Mouse (Mus musculus): Measurements from ENCODE around the gene Large2. TPM values are rescaled to one million over a fixed set of nuclear protein-coding genes. Genes with fewer than 3 reads are reported as not detected.

Large2 gene
- polyA plus RNA-seq, 1 experiment from 2014 or later = 2.4 TPM

DNA sequence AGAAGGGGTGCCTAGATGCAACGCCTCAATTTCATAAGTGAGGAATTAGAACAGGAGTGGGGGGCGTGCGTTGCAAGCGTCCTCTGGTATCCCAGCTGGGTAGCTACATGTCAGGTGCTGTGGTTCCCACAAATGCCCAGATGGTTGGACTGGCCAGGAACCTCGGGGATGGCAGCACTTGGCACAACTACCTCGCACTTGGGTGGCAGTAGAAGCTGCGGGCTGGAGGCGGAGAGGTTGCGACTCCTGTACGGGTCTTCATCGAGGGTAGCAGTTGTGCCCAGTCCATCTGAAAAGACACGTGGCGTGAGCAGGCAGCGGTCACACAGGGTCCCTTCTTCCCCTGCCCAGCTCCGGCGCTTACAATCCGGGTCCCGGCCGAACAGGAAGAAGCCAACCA, 4.3 kb downstream of the Large2 start:
- Histone ChIP-seq H3K4me1 (replicated peaks; ENCODE audit: control insufficient read depth, insufficient read depth, low read length) (peaks cover 36% of the 10 kb centered on the region), H3K9ac (replicated peaks; ENCODE audit: low read depth, low read length) (peak overlapping the region; percentile 48), H3K4me2 (ENCODE audit: low read length) (peak overlapping the region; percentile 47), H3K27ac (ENCODE audit: low read length) (no peak overlapping the region), H3K9me3 (ENCODE audit: control insufficient read depth, low read length) (no peaks in the 10 kb centered on the region), H3K36me3 (ENCODE audit: control insufficient read depth, insufficient read depth) (no peaks in the 10 kb centered on the region; the same call in 1 of the 2 replicates), H3K27me3 (replicated peaks; ENCODE audit: control insufficient read depth, insufficient read depth, low read length) (peaks cover 15% of the 10 kb centered on the region), H3K4me3 (replicated peaks; ENCODE audit: low read length) (peak overlapping the region; percentile 25)
- no peak for ATAC-seq
- 11% methylated on average over 19 of the region's 19 CpGs for WGBS

DNA sequence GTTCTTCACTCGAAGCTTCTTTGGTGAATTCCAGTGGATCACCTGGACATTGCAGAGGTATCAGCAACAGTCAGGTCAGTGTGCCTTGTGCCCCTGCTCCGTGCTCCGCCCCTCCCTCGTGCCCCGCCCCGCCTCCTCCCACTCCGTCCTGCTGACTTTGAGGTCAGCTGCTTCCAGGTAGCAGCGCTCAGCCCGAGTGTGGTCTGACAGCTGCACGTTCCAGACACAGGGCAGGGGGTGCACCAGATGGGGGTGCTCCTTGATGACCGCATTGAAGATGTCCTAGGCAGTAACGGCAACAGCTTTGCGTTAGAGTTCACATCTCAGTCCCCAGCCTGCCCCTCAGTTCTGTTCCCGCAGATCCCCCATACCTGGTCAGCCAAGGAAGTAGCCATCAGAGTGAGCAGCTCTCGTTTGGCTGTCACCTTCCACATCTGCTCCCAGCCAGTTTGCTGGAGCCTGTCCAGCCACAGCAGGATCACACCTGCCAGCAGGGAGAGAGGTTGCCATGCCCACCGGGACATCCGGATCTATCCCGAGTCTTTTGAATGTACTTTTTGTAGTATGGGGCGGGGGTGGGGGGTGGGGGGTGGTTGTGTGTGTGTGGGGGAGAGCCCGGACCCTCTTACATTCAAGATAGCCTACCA, 7.2 kb downstream of the Large2 start:
- Histone ChIP-seq H3K4me2 (ENCODE audit: low read length) (no peak overlapping the region), H3K36me3 (ENCODE audit: control insufficient read depth, insufficient read depth) (peaks cover 8% of the 10 kb centered on the region; the same call in 1 of the 2 replicates), H3K9ac (replicated peaks; ENCODE audit: low read depth, low read length) (no peak overlapping the region), H3K27me3 (replicated peaks; ENCODE audit: control insufficient read depth, insufficient read depth, low read length) (peaks cover 15% of the 10 kb centered on the region), H3K4me1 (replicated peaks; ENCODE audit: control insufficient read depth, insufficient read depth, low read length) (peaks cover 23% of the 10 kb centered on the region), H3K27ac (ENCODE audit: low read length) (no peak overlapping the region), H3K4me3 (replicated peaks; ENCODE audit: low read length) (no peak overlapping the region), H3K9me3 (ENCODE audit: control insufficient read depth, low read length) (no peaks in the 10 kb centered on the region)
- WGBS = 46% methylated on average over 20 of the region's 20 CpGs
- no peak for ATAC-seq

DNA sequence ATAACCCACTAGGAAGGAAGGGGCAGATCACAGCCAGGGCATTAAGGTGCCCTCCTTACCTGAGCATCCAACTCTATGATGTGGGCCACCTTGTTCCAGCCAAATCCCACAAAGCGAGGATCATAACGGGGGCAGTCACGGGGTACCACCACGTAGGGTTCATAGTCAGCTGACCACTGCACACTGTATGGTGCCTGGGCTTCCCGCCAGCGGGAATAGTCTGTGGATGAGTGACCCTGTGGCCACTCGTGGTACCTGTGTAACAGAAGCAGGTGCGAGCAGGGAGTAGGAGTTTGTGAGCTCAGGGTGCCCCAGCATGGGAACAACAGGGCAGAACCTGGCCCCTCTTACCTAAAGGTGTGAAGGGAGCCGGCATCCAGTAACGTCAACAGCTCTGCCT, 9.1 kb downstream of the Large2 start:
- Histone ChIP-seq H3K36me3 (ENCODE audit: control insufficient read depth, insufficient read depth) (peaks cover 8% of the 10 kb centered on the region; the same call in 1 of the 2 replicates), H3K4me3 (replicated peaks; ENCODE audit: low read length) (no peak overlapping the region), H3K4me1 (replicated peaks; ENCODE audit: control insufficient read depth, insufficient read depth, low read length) (peaks cover 9% of the 10 kb centered on the region), H3K27ac (ENCODE audit: low read length) (no peak overlapping the region), H3K9me3 (ENCODE audit: control insufficient read depth, low read length) (no peaks in the 10 kb centered on the region), H3K27me3 (replicated peaks; ENCODE audit: control insufficient read depth, insufficient read depth, low read length) (peaks cover 8% of the 10 kb centered on the region), H3K9ac (replicated peaks; ENCODE audit: low read depth, low read length) (no peak overlapping the region), H3K4me2 (ENCODE audit: low read length) (no peak overlapping the region)
- ATAC-seq = no peak
- WGBS = 91% methylated on average over 10 of the region's 10 CpGs

DNA sequence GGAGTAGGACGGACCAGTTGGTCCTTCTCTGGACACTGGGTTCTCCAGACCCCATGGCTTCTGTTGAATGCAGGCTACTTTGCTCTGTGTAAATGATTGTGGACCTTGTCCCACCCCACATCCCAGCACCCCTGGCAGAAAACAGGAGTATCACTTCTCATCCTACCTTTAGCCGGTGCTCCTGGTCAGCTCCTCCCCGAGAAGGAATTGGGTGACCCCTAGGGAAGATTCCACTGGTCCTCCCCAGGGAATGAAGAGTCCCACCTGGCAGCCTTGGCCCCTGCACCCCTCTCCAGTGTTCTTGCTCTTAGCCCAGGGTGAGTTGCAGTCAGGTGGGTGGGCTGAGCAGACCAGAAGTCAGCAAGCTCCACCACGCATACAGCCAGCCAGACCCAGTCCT, 10.6 kb downstream of the Large2 start:
- no peak for ATAC-seq
- H3K9me3 ChIP-seq (ENCODE audit: control insufficient read depth, low read length) = no peaks in the 10 kb centered on the region
- peaks cover 8% of the 10 kb centered on the region; the same call in 1 of the 2 replicates for H3K36me3 ChIP-seq (ENCODE audit: control insufficient read depth, insufficient read depth)
- peaks cover 10% of the 10 kb centered on the region; the same call in 1 of the 2 replicates for H3K4me1 ChIP-seq (replicated peaks; ENCODE audit: control insufficient read depth, insufficient read depth, low read length)
- no peaks in the 10 kb centered on the region for H3K27me3 ChIP-seq (replicated peaks; ENCODE audit: control insufficient read depth, insufficient read depth, low read length)
- H3K9ac ChIP-seq (replicated peaks; ENCODE audit: low read depth, low read length) = no peak overlapping the region
- H3K4me2 ChIP-seq (ENCODE audit: low read length) = no peak overlapping the region
- WGBS = 93% methylated on average over 4 of the region's 4 CpGs
- no peak overlapping the region for H3K27ac ChIP-seq (ENCODE audit: low read length)
- H3K4me3 ChIP-seq (replicated peaks; ENCODE audit: low read length) = no peak overlapping the region

DNA sequence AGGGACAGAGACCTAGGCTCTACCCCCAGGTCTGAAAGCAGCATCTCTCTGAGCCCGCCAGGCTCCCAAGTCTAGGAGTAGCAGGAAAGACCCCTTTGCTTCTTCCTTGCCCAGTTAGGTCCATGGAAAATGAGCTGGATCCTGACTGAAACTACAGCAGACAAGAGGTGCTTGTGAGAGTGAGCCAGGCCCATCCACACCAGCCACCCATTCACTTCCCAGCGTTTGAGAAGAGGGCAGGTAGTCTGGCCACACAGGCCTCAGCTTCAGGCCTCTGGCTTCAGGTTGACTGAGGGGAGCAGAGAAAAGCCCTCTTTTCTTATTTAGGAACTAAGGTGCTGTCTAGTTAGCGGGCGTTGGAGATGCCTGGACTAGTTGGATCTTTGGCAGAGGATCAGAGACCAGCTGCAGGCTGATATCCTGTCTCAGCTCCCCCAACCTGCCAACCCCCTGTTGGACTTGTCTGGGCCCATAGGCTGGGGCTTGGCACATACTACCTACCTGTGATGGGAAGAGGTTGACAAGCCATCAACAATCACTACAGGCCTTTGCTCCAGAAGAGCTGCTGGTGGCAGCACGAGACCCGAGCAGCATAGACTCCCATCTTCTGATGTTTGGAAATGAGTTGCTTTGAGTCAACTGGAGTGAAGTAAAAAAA, 12.0 kb downstream of the Large2 start:
- Histone ChIP-seq H3K9ac (replicated peaks; ENCODE audit: low read depth, low read length) (no peak overlapping the region), H3K27ac (ENCODE audit: low read length) (no peak overlapping the region), H3K4me3 (replicated peaks; ENCODE audit: low read length) (no peak overlapping the region), H3K4me2 (ENCODE audit: low read length) (no peak overlapping the region), H3K36me3 (ENCODE audit: control insufficient read depth, insufficient read depth) (peaks cover 10% of the 10 kb centered on the region; the same call in 1 of the 2 replicates), H3K27me3 (replicated peaks; ENCODE audit: control insufficient read depth, insufficient read depth, low read length) (no peaks in the 10 kb centered on the region), H3K9me3 (ENCODE audit: control insufficient read depth, low read length) (no peaks in the 10 kb centered on the region), H3K4me1 (replicated peaks; ENCODE audit: control insufficient read depth, insufficient read depth, low read length) (peaks cover 10% of the 10 kb centered on the region; the same call in 1 of the 2 replicates)
- WGBS = 89% methylated on average over 6 of the region's 6 CpGs
- ATAC-seq = no peak

DNA sequence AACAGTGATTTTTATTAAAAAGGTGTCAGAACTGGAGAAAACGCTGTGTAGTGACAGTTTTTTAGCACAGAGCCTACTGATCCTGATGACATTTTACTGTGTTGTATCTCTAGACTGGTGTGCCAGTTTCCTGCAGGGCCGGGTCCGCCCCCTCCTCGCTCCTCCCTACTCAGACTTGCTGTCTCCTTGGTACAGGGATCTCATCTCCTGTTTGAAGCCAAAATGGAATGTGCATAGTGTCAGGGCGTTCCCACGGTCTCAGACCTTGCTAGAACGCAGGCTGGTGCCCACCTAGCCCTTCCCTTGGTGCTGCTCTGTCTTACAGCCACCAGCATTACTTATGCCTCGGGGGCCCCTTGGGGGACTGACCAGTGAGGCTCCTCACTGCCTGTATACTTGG, 12.9 kb downstream of the Large2 start:
- peaks cover 14% of the 10 kb centered on the region; the same call in 1 of the 2 replicates for H3K36me3 ChIP-seq (ENCODE audit: control insufficient read depth, insufficient read depth)
- H3K27me3 ChIP-seq (replicated peaks; ENCODE audit: control insufficient read depth, insufficient read depth, low read length) = no peaks in the 10 kb centered on the region
- no peak overlapping the region for H3K9ac ChIP-seq (replicated peaks; ENCODE audit: low read depth, low read length)
- H3K4me1 ChIP-seq (replicated peaks; ENCODE audit: control insufficient read depth, insufficient read depth, low read length) = peaks cover 10% of the 10 kb centered on the region; the same call in 1 of the 2 replicates
- H3K27ac ChIP-seq (ENCODE audit: low read length) = no peak overlapping the region
- H3K4me2 ChIP-seq (ENCODE audit: low read length) = no peak overlapping the region
- ATAC-seq = no peak
- H3K4me3 ChIP-seq (replicated peaks; ENCODE audit: low read length) = no peak overlapping the region
- WGBS = 87% methylated on average over 8 of the region's 8 CpGs
- no peaks in the 10 kb centered on the region for H3K9me3 ChIP-seq (ENCODE audit: control insufficient read depth, low read length)

DNA sequence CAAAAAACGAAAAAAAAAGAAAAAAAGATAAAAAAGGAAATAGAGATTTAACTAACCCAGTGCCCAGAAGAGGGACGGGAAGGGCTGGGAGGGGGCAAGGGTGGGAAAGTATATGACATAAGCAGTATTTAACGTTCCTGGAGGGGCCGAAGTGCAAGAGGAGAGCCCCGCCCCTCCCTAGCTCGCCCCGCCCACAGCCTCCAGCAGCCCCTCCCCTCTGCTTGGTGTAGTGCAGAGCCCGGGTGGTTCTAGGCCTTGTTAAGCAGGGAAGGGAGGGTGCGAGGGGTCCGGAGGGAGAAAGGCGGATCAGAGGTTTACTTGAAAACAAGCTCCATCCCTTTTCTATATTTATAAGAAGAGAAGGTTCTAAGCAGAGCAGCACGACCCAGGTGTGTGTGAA, 13.8 kb downstream of the Large2 start:
- WGBS = 20% methylated on average over 12 of the region's 12 CpGs
- ATAC-seq = peak; percentile 50; the same call in 1 of the 2 replicates
- Histone ChIP-seq H3K27me3 (replicated peaks; ENCODE audit: control insufficient read depth, insufficient read depth, low read length) (no peaks in the 10 kb centered on the region), H3K4me1 (replicated peaks; ENCODE audit: control insufficient read depth, insufficient read depth, low read length) (peaks cover 10% of the 10 kb centered on the region; the same call in 1 of the 2 replicates), H3K9me3 (ENCODE audit: control insufficient read depth, low read length) (no peaks in the 10 kb centered on the region), H3K27ac (ENCODE audit: low read length) (peak overlapping the region; percentile 20; the same call in 1 of the 2 replicates), H3K9ac (replicated peaks; ENCODE audit: low read depth, low read length) (no peak overlapping the region), H3K4me3 (replicated peaks; ENCODE audit: low read length) (no peak overlapping the region), H3K4me2 (ENCODE audit: low read length) (no peak overlapping the region), H3K36me3 (ENCODE audit: control insufficient read depth, insufficient read depth) (peaks cover 19% of the 10 kb centered on the region; the same call in 1 of the 2 replicates)

DNA sequence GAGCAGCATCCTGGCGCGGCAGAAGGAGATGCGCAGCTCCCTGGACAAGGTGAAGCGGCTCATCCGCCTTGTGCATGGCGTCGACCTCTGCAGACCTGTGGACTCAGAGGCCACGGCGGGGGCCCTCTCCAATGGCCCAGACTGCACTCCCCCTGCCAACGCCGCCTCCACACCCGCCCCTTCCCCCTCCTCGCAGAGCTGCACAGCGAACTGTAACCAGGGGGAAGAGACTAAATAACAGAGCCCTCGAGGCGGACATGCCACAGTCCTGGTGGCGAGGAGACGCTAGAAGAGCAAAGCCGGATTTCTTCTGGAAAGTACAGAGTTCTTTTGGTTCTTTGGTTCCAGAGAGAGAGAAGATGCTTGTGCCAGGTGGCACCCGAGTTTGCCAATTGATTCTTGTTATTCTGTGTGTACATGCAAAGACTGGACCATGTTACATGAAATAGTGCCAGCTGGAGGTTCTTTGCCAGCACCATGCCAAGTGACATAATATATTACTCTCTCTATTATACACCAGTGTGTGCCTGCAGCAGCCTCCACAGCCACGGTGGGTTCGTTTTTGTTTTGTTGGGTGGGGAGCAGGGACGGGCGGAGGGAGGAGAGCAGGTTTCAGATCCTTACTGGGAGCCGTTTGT, 14.4 kb downstream of the Large2 start:
- WGBS = 60% methylated on average over 25 of the region's 25 CpGs
- peak; percentile 54 for ATAC-seq
- Histone ChIP-seq H3K4me2 (ENCODE audit: low read length) (no peak overlapping the region), H3K27me3 (replicated peaks; ENCODE audit: control insufficient read depth, insufficient read depth, low read length) (no peaks in the 10 kb centered on the region), H3K4me3 (replicated peaks; ENCODE audit: low read length) (no peak overlapping the region), H3K4me1 (replicated peaks; ENCODE audit: control insufficient read depth, insufficient read depth, low read length) (peaks cover 10% of the 10 kb centered on the region; the same call in 1 of the 2 replicates), H3K9ac (replicated peaks; ENCODE audit: low read depth, low read length) (no peak overlapping the region), H3K27ac (ENCODE audit: low read length) (peak overlapping the region; percentile 20; the same call in 1 of the 2 replicates), H3K36me3 (ENCODE audit: control insufficient read depth, insufficient read depth) (peaks cover 19% of the 10 kb centered on the region; the same call in 1 of the 2 replicates), H3K9me3 (ENCODE audit: control insufficient read depth, low read length) (no peaks in the 10 kb centered on the region)

DNA sequence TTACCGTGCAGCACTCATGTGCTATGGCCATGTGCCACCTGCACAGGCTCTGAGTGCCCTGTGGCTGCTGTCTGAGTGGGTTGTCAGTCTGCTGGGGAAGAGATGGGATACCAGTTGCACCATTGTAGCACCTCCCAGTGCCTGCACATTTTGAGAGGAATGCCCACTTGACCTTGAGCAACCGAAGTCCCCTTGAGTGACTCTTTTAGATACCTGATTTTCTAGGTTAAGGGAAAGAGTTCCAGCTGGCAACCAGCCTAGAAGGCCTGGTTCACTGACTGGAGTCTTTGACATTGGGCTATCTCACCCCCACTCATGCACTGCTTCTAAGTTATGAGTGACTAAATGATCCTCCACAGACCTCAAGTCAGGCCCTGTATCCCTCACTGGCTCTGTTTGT, 15.4 kb downstream of the Large2 start:
- H3K9ac ChIP-seq (replicated peaks; ENCODE audit: low read depth, low read length) = no peak overlapping the region
- peaks cover 19% of the 10 kb centered on the region; the same call in 1 of the 2 replicates for H3K36me3 ChIP-seq (ENCODE audit: control insufficient read depth, insufficient read depth)
- WGBS = 71% methylated on average over 2 of the region's 2 CpGs

More for the DNA sequence above, 15.4 kb downstream of the Large2 start:
- Histone ChIP-seq H3K9me3 (ENCODE audit: control insufficient read depth, low read length) (no peaks in the 10 kb centered on the region), H3K4me2 (ENCODE audit: low read length) (no peak overlapping the region), H3K27me3 (replicated peaks; ENCODE audit: control insufficient read depth, insufficient read depth, low read length) (no peaks in the 10 kb centered on the region), H3K27ac (ENCODE audit: low read length) (no peak overlapping the region), H3K4me1 (replicated peaks; ENCODE audit: control insufficient read depth, insufficient read depth, low read length) (peaks cover 10% of the 10 kb centered on the region; the same call in 1 of the 2 replicates), H3K4me3 (replicated peaks; ENCODE audit: low read length) (no peak overlapping the region)
- ATAC-seq = no peak
